Mouse (Mus musculus) olfactory bulb, adult 2 months (tissue): Measurements from ENCODE around the gene Def8.

Experiments used
- CTCF ChIP-seq: fragments of 200-500 bp; IDR thresholded peaks from 2 replicates; pipeline ENCODE4 v1.5.1; 2012; ENCODE audit warnings: low read depth, mild to moderate bottlenecking, low read length, moderate library complexity; ENCODE audit not compliant: insufficient read depth
- POLR2A ChIP-seq: fragments of 200-500 bp; IDR thresholded peaks from 2 replicates; pipeline ENCODE4 v1.6.1; 2012; ENCODE audit warnings: mild to moderate bottlenecking, low read depth, low read length, moderate library complexity; ENCODE audit not compliant: insufficient read depth

GRCm38 (mm10) chr8:123416944-123417555, 6.3 kb upstream of the Def8 start:
- TF ChIP-seq POLR2A = no peak
- no peak for TF ChIP-seq CTCF
